Comparison of ENCODE assay signal across 25 mouse cellular contexts in genomic region chr10:125900562-125900961, GRCm38 (mm10).
DNase-seq lines count a peak whose midpoint lies in the region; ATAC-seq lines count a peak whose summit lies in the region.
"Had no signal": no experiment of that assay in that cellular context is flagged by ENCODE, and none has a peak within 500 bp of the region (broad histone marks: within the 10 kb centered on the region; RNA-seq: fewer than 3 reads in every experiment).

No protein-coding gene starts in this region.

- H3K4me2 ChIP-seq in limb, embryonic 15.5 days = no peak overlapping the region
- H3K4me2 ChIP-seq: hindbrain, embryonic 15.5 days; liver, embryonic 12.5 days; neural tube, embryonic 15.5 days had no signal

- no peak overlapping the region for H3K4me3 ChIP-seq in limb, embryonic 15.5 days
- H3K4me3 ChIP-seq: gastrocnemius, adult 2 months; hindbrain, embryonic 10.5 days; hindbrain, embryonic 15.5 days; liver, embryonic 12.5 days; neural tube, embryonic 15.5 days had no signal

- DNase-seq in 3134 (ENCODE audit: extremely low read depth, insufficient read length, low spot score) (peak; percentile 54), 3T3-L1 (ENCODE audit: low read depth, low spot score) (peak; percentile 32), R1 (ENCODE audit: low read depth, low spot score) (peak; percentile 36)
- no peak for DNase-seq in heart, adult 9 months (ENCODE audit: low spot score in 2 of 2)
- DNase-seq in kidney, postnatal 4 days = no peak
- DNase-seq in adrenal gland, postnatal 36 days = no peak
- DNase-seq: adrenal gland, postnatal 14 days; cerebellum, adult 2 months; cerebellum, postnatal 14 days; gastrocnemius, adult 2 months; heart, postnatal 14 days; kidney, adult 18-20 months; liver, postnatal 0 days; lung, postnatal 36 days; midbrain, embryonic 14.5 days; retina, postnatal 1 day; right cerebral cortex, postnatal 14 days; thymus, postnatal 4 days had no signal

- H3K27ac ChIP-seq in limb, embryonic 15.5 days = 0 out of 2 replicates have a peak overlapping the region, but pooled peaks have one; percentile 33
- H3K27ac ChIP-seq: gastrocnemius, adult 2 months; hindbrain, embryonic 10.5 days; hindbrain, embryonic 15.5 days; liver, embryonic 12.5 days; neural tube, embryonic 15.5 days had no signal

- H3K27me3 ChIP-seq in limb, embryonic 15.5 days = 0 out of 2 replicates have a peak, but pooled peaks cover 2% of the 10 kb centered on the region
- H3K27me3 ChIP-seq: hindbrain, embryonic 15.5 days; liver, embryonic 12.5 days had no signal

- H3K4me1 ChIP-seq in limb, embryonic 15.5 days = no peaks in the 10 kb centered on the region
- H3K4me1 ChIP-seq: hindbrain, embryonic 15.5 days; liver, embryonic 12.5 days; neural tube, embryonic 15.5 days had no signal

- no peak overlapping the region for H3K9ac ChIP-seq in limb, embryonic 15.5 days
- H3K9ac ChIP-seq: hindbrain, embryonic 15.5 days; liver, embryonic 12.5 days; liver, postnatal 0 days; neural tube, embryonic 15.5 days had no signal

- H3K9me3 ChIP-seq in limb, embryonic 15.5 days = no peaks in the 10 kb centered on the region
- H3K9me3 ChIP-seq: hindbrain, embryonic 10.5 days; hindbrain, embryonic 15.5 days; liver, embryonic 12.5 days; neural tube, embryonic 15.5 days had no signal

- no peak for ATAC-seq in limb, embryonic 15.5 days (ENCODE audit: insufficient number of reproducible peaks, low FRiP score, low TSS enrichment, low read depth)
- ATAC-seq: forebrain, embryonic 14.5 days; inflammation-experienced regulatory T-cells, adult 6 months; liver, embryonic 12.5 days; liver, postnatal 0 days had no signal

- no peaks in the 10 kb centered on the region for H3K36me3 ChIP-seq in limb, embryonic 15.5 days
- H3K36me3 ChIP-seq: hindbrain, embryonic 10.5 days; hindbrain, embryonic 15.5 days; liver, embryonic 12.5 days; neural tube, embryonic 15.5 days had no signal

- WGBS in limb, embryonic 15.5 days = 83% methylated on average over 2 of the region's 2 CpGs

Comparison
In these comparisons a context has a peak if more than half of its experiments do, and no peak if none do; other contexts are left out.
1. DNase-seq: peak in 3134 (single experiment), 3T3-L1 (single experiment) and R1 (single experiment); none in heart, adult 9 months (0 of 2), kidney, postnatal 4 days (0 of 2) and adrenal gland, postnatal 36 days (0 of 2).